Mouse (Mus musculus) CH12.LX (cell line): ENCODE results near the gene Vwce.

Experiments used
- CTCF ChIP-seq, 2 experiments: IDR thresholded peaks in 1 of 2; conservative IDR thresholded peaks in 1 of 2; 2 replicates each; pipeline ENCODE4 v1.5.1; 2011 to 2012; ENCODE audit warnings: low read depth in 2 of 2, low read length in 2 of 2, improper control_type of control experiment in 1 of 2, inconsistent platforms in 1 of 2, mild to moderate bottlenecking in 1 of 2, moderate library complexity in 1 of 2
- MAZ ChIP-seq: IDR thresholded peaks from 2 replicates; pipeline ENCODE4 v1.6.1; 2012; ENCODE audit warnings: low read depth, mild to moderate bottlenecking, inconsistent platforms, low read length, improper control_type of control experiment, moderate library complexity
- PAX5 ChIP-seq: IDR thresholded peaks from 2 replicates; pipeline ENCODE4 v1.6.1; 2012; ENCODE audit warnings: low read length, inconsistent platforms, mixed read lengths
- POLR2A ChIP-seq: IDR thresholded peaks from 2 replicates; pipeline ENCODE4 v1.6.1; 2011; ENCODE audit warnings: low read depth, mild to moderate bottlenecking, improper control_type of control experiment, low read length
- USF2 ChIP-seq: conservative IDR thresholded peaks from 2 replicates; pipeline ENCODE4 v1.6.1; 2011; ENCODE audit warnings: low read depth, low read length, improper control_type of control experiment
- ZKSCAN1 ChIP-seq: IDR thresholded peaks from 2 replicates; pipeline ENCODE4 v1.6.1; 2012; ENCODE audit warnings: low read depth, inconsistent platforms, low read length, improper control_type of control experiment, borderline replicate concordance

- TF ChIP-seq USF2 (no peak), CTCF (conservative IDR thresholded peaks at IDR 0.05 in 1 of 2, IDR thresholded peaks at IDR 0.05 in 1 of 2; ENCODE audit: low read depth in 2 of 2, low read length in 2 of 2) (peak; percentile 91 to 94), PAX5 (no peak), ZKSCAN1 (no peak), POLR2A (no peak), MAZ (no peak)
Measured at GRCm38 (mm10) chr19:10665499-10665898, 31.5 kb downstream of the Vwce start.
